Mouse (Mus musculus): ENCODE results near the gene Hmgn3. TPM values are rescaled to one million over a fixed set of nuclear protein-coding genes. Genes with fewer than 3 reads are reported as not detected.

Gene Hmgn3
- polyA plus RNA-seq, 1 experiment: 98.6 TPM

GRCm38 (mm10) chr9:83098652-83099307 is 47.7 kb downstream of the Hmgn3 start:
- TF ChIP-seq POLR2A (IDR thresholded peaks at IDR 0.05; ENCODE audit: borderline replicate concordance, extremely low read depth, insufficient read depth, insufficient read length, poor library complexity, severe bottlenecking) (no peak), CTCF (IDR thresholded peaks at IDR 0.05; ENCODE audit: borderline replicate concordance, extremely low read depth, insufficient read depth, insufficient read length) (no peak)
- DNase-seq (ENCODE audit: low read depth): peak; percentile 91

GRCm38 (mm10) chr9:83097816-83098215 is 48.7 kb downstream of the Hmgn3 start:
- DNase-seq (ENCODE audit: low read depth): peak; percentile 64
- no peak for TF ChIP-seq POLR2A (IDR thresholded peaks at IDR 0.05; ENCODE audit: borderline replicate concordance, extremely low read depth, insufficient read depth, insufficient read length, poor library complexity, severe bottlenecking)
- TF ChIP-seq CTCF (IDR thresholded peaks at IDR 0.05; ENCODE audit: borderline replicate concordance, extremely low read depth, insufficient read depth, insufficient read length): no peak

DNA sequence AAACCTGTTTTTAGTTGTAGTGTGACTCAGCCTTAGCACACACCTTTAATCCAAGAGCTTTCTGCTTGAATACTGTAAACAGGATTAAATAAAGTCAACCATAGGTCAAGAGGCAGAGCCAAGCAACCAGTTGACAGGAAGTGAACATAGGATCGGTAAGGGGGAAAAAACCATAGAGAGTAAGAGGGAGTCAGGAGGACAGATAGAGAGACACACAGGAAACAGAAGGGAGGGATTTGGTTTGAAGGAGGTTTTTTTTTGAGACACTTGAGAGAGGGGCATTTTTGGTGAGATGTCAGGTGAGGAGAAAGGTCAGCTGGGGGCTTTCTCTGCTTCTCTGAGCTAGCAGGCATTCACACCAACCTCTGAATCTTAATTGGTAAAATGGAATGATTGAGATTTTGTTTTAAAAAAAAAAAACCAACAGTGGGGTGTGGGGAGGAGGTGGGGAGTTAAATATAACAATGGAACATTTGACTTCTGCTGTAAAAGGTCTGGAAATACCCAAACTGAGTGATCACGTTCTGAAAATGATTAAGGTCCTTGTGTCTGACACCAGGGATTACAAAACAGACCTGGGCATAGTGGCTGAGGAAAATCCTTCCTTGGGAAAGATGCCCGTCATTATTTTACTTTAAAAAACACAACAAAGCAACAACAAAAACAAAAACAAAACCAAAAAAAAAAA is 51.7 kb downstream of the Hmgn3 start:
- no peak for TF ChIP-seq POLR2A (IDR thresholded peaks at IDR 0.05; ENCODE audit: borderline replicate concordance, extremely low read depth, insufficient read depth, insufficient read length, poor library complexity, severe bottlenecking)
- TF ChIP-seq CTCF (IDR thresholded peaks at IDR 0.05; ENCODE audit: borderline replicate concordance, extremely low read depth, insufficient read depth, insufficient read length): no peak
- DNase-seq (ENCODE audit: low read depth): no peak

- TF ChIP-seq POLR2A (IDR thresholded peaks at IDR 0.05; ENCODE audit: borderline replicate concordance, extremely low read depth, insufficient read depth, insufficient read length, poor library complexity, severe bottlenecking): no peak
- TF ChIP-seq CTCF (IDR thresholded peaks at IDR 0.05; ENCODE audit: borderline replicate concordance, extremely low read depth, insufficient read depth, insufficient read length): no peak
- DNase-seq (ENCODE audit: low read depth): no peak
Observed at GRCm38 (mm10) chr9:83083790-83084469, 62.6 kb downstream of the Hmgn3 start.

GRCm38 (mm10) chr9:83083091-83083490 is 63.4 kb downstream of the Hmgn3 start:
- TF ChIP-seq POLR2A (IDR thresholded peaks at IDR 0.05; ENCODE audit: borderline replicate concordance, extremely low read depth, insufficient read depth, insufficient read length, poor library complexity, severe bottlenecking) (no peak), CTCF (IDR thresholded peaks at IDR 0.05; ENCODE audit: borderline replicate concordance, extremely low read depth, insufficient read depth, insufficient read length) (no peak)

DNA sequence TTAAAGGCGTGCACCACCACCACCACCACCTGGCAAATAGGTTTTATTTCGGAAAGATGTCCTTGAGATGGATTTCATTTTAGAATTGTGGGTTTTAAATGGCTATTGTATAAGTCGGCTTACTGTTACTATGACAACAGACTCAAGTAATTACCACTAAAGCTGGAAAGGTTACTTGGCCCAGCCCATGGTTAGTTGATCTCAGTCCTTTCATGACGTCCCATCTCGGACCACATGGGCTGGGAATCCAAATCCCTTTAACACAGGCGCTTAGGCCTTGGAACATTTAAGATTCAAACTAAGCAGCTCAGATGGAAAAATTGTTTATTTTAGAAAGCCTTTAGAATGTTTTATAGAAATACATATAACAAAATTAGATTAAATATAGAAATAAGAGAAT is 64.2 kb downstream of the Hmgn3 start:
- DNase-seq (ENCODE audit: low read depth): peak; percentile 32
- TF ChIP-seq POLR2A (IDR thresholded peaks at IDR 0.05; ENCODE audit: borderline replicate concordance, extremely low read depth, insufficient read depth, insufficient read length, poor library complexity, severe bottlenecking) (no peak), CTCF (IDR thresholded peaks at IDR 0.05; ENCODE audit: borderline replicate concordance, extremely low read depth, insufficient read depth, insufficient read length) (no peak)

More at GRCm38 (mm10) chr9:83083091-83083490, 63.4 kb downstream of the Hmgn3 start:
- no peak for DNase-seq (ENCODE audit: low read depth)

DNA sequence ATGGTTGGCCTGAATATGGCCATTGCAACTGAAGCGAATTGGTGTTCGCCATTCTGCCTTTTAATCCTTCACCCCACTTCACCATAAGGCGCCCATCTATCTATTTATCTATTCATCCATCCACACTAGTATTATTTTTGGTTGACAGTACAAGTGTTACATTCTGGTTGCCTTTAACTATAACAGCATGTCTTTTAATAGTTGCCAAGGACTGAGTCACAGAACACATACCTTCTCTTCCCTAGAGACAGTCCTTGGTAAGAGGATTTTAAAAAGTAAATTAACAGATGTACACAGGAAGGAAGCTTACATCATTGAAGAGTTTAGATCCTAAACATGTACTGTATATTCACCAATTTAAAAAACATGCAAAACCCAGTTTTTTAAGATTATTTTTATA is 66.8 kb downstream of the Hmgn3 start:
- TF ChIP-seq CTCF (IDR thresholded peaks at IDR 0.05; ENCODE audit: borderline replicate concordance, extremely low read depth, insufficient read depth, insufficient read length) (no peak), POLR2A (IDR thresholded peaks at IDR 0.05; ENCODE audit: borderline replicate concordance, extremely low read depth, insufficient read depth, insufficient read length, poor library complexity, severe bottlenecking) (no peak)
- no peak for DNase-seq (ENCODE audit: low read depth)

GRCm38 (mm10) chr9:83068246-83068645 is 78.2 kb downstream of the Hmgn3 start:
- TF ChIP-seq POLR2A (IDR thresholded peaks at IDR 0.05; ENCODE audit: borderline replicate concordance, extremely low read depth, insufficient read depth, insufficient read length, poor library complexity, severe bottlenecking) (no peak), CTCF (IDR thresholded peaks at IDR 0.05; ENCODE audit: borderline replicate concordance, extremely low read depth, insufficient read depth, insufficient read length) (no peak)
- no peak for DNase-seq (ENCODE audit: low read depth)

DNA sequence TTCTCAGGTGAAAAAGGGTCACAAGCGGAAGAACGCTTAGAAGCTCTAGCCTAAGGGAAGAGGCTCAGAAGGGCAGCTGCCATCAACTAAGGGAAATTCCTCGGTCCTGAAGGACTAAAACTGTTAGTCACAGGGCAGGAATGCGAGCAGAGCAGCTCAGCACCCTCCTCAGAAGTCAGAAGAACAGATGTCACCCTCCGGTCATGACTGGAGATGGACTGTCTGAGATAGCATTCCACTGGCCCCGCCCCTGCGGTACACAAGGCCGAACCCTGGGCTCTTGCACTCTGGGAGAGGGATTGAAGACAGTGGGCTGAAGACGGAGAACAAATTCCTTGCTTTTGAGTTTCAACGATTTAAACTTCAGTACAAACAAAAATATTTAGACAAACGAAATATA is 85.2 kb downstream of the Hmgn3 start:
- no peak for DNase-seq (ENCODE audit: low read depth)
- TF ChIP-seq POLR2A (IDR thresholded peaks at IDR 0.05; ENCODE audit: borderline replicate concordance, extremely low read depth, insufficient read depth, insufficient read length, poor library complexity, severe bottlenecking) (no peak), CTCF (IDR thresholded peaks at IDR 0.05; ENCODE audit: borderline replicate concordance, extremely low read depth, insufficient read depth, insufficient read length) (no peak)

Other genes starting within 250 kb of the Hmgn3 start
- gene Phip, start 171.2 kb downstream of the Hmgn3 start, polyA plus RNA-seq (2012; rRNA removed): 27.7 and 36.6 TPM in 2 replicates